Mouse (Mus musculus): Measurements from ENCODE around the gene Tnxb. TPM values are rescaled to one million over a fixed set of nuclear protein-coding genes. Genes with fewer than 3 reads are reported as not detected.

Tnxb gene
- polyA plus RNA-seq, 1 experiment from 2014 or later, result 0.03 TPM

DNA sequence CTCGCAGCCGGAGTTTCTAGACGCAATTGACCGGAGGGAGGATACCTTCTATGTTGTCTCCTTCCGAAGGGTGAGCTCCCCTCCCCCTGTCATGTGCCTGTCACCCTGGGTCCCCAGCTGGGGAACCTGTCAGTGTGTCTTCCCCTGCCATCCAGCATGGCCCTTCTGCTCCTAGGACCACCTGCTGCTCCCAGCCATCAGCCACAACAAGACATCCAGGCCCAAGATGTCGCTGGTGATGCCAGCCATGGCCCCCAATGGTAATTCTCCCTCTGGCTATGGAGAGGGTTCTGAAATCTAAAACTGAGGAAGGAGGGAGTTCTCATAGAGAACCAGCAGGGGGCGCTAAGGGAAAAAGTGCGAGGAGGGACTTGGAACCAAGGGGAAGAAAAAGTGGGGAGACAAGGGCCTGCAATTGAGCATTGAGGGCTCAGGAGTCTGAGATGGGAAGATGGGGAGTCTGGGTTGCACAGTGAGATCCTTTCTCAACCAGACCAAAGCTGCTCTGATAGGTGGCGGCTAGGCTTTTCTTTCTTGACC, 16.5 kb upstream of the Tnxb start:
- peak; percentile 78 for DNase-seq (ENCODE audit: low spot score)

DNA sequence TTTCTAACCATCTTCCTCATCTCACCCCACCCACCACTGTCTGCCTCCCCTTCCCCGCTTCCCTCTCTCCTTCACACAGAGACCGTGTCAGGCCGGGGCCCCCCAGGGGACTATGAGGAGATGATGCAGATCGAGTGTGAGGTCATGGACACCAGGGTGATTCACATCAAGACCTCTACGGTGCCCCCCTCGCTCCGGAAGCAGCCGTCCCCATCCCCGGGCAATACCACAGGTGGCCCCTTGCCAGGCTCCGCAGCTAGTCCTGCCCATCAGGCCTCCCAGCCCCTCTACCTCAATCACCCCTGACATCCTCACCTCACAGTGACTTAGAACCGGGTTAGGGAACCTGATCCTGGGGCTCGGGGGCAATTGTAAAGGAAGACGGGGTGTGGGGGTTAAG, 15.9 kb upstream of the Tnxb start:
- H3K4me2 ChIP-seq (ENCODE audit: low read depth, low read length, severe bottlenecking), result no peak overlapping the region
- WGBS, result 95% methylated on average over 13 of the region's 13 CpGs
- DNase-seq (ENCODE audit: low spot score), result no peak
- H3K9ac ChIP-seq (ENCODE audit: low read length), result no peak overlapping the region
- H3K27me3 ChIP-seq (ENCODE audit: control insufficient read depth, insufficient read depth, low read length), result no peaks in the 10 kb centered on the region
- peaks cover 4% of the 10 kb centered on the region; the same call in 1 of the 2 replicates for H3K36me3 ChIP-seq (ENCODE audit: control insufficient read depth, insufficient read depth, low read length)
- no peak overlapping the region for H3K4me3 ChIP-seq (ENCODE audit: low read depth, low read length)
- no peak for ATAC-seq (replicated peaks; ENCODE audit: low FRiP score)
- H3K27ac ChIP-seq (ENCODE audit: low read depth, low read length), result no peak overlapping the region
- H3K9me3 ChIP-seq (ENCODE audit: control insufficient read depth, low read length), result no peaks in the 10 kb centered on the region
- H3K4me1 ChIP-seq (replicated peaks; ENCODE audit: control insufficient read depth, insufficient read depth, low read length), result peaks cover 3% of the 10 kb centered on the region; the same call in 1 of the 2 replicates

More for the DNA sequence above, 16.5 kb upstream of the Tnxb start:
- H3K9ac ChIP-seq (ENCODE audit: low read length), result no peak overlapping the region
- no peak overlapping the region for H3K27ac ChIP-seq (ENCODE audit: low read depth, low read length)
- H3K27me3 ChIP-seq (ENCODE audit: control insufficient read depth, insufficient read depth, low read length), result no peaks in the 10 kb centered on the region
- peaks cover 4% of the 10 kb centered on the region; the same call in 1 of the 2 replicates for H3K36me3 ChIP-seq (ENCODE audit: control insufficient read depth, insufficient read depth, low read length)
- no peak overlapping the region for H3K4me2 ChIP-seq (ENCODE audit: low read depth, low read length, severe bottlenecking)
- ATAC-seq (replicated peaks; ENCODE audit: low FRiP score), result no peak
- 62% methylated on average over 9 of the region's 9 CpGs for WGBS
- peaks cover 3% of the 10 kb centered on the region; the same call in 1 of the 2 replicates for H3K4me1 ChIP-seq (replicated peaks; ENCODE audit: control insufficient read depth, insufficient read depth, low read length)
- H3K4me3 ChIP-seq (ENCODE audit: low read depth, low read length), result no peak overlapping the region
- no peaks in the 10 kb centered on the region for H3K9me3 ChIP-seq (ENCODE audit: control insufficient read depth, low read length)

GRCm38 (mm10) chr17:34655160-34655559, 15.2 kb upstream of the Tnxb start:
- ATAC-seq (replicated peaks; ENCODE audit: low FRiP score), result no peak
- Histone ChIP-seq H3K9me3 (ENCODE audit: control insufficient read depth, low read length) (no peaks in the 10 kb centered on the region), H3K27ac (ENCODE audit: low read depth, low read length) (no peak overlapping the region), H3K4me1 (replicated peaks; ENCODE audit: control insufficient read depth, insufficient read depth, low read length) (peaks cover 3% of the 10 kb centered on the region; the same call in 1 of the 2 replicates), H3K27me3 (ENCODE audit: control insufficient read depth, insufficient read depth, low read length) (no peaks in the 10 kb centered on the region), H3K9ac (ENCODE audit: low read length) (no peak overlapping the region), H3K36me3 (ENCODE audit: control insufficient read depth, insufficient read depth, low read length) (peaks cover 4% of the 10 kb centered on the region; the same call in 1 of the 2 replicates), H3K4me2 (ENCODE audit: low read depth, low read length, severe bottlenecking) (no peak overlapping the region), H3K4me3 (ENCODE audit: low read depth, low read length) (no peak overlapping the region)
- no peak for DNase-seq (ENCODE audit: low spot score)
- 86% methylated on average over 7 of the region's 7 CpGs for WGBS

GRCm38 (mm10) chr17:34655581-34655991, 14.7 kb upstream of the Tnxb start:
- H3K9me3 ChIP-seq (ENCODE audit: control insufficient read depth, low read length), result no peaks in the 10 kb centered on the region
- H3K36me3 ChIP-seq (ENCODE audit: control insufficient read depth, insufficient read depth, low read length), result peaks cover under 1% of the 10 kb centered on the region; the same call in 1 of the 2 replicates
- H3K27ac ChIP-seq (ENCODE audit: low read depth, low read length), result no peak overlapping the region
- ATAC-seq (replicated peaks; ENCODE audit: low FRiP score) (no peak), DNase-seq (ENCODE audit: low spot score) (peak; percentile 49)
- WGBS, result 60% methylated on average over 4 of the region's 4 CpGs
- no peak overlapping the region for H3K9ac ChIP-seq (ENCODE audit: low read length)
- H3K4me3 ChIP-seq (ENCODE audit: low read depth, low read length), result no peak overlapping the region
- no peaks in the 10 kb centered on the region for H3K27me3 ChIP-seq (ENCODE audit: control insufficient read depth, insufficient read depth, low read length)
- H3K4me2 ChIP-seq (ENCODE audit: low read depth, low read length, severe bottlenecking), result no peak overlapping the region
- H3K4me1 ChIP-seq (replicated peaks; ENCODE audit: control insufficient read depth, insufficient read depth, low read length), result peaks cover 3% of the 10 kb centered on the region; the same call in 1 of the 2 replicates

- Histone ChIP-seq H3K36me3 (ENCODE audit: control insufficient read depth, insufficient read depth, low read length) (no peaks in the 10 kb centered on the region; the same call in 1 of the 2 replicates), H3K4me3 (ENCODE audit: low read depth, low read length) (no peak overlapping the region), H3K9ac (ENCODE audit: low read length) (no peak overlapping the region), H3K4me1 (replicated peaks; ENCODE audit: control insufficient read depth, insufficient read depth, low read length) (peaks cover 3% of the 10 kb centered on the region; the same call in 1 of the 2 replicates), H3K9me3 (ENCODE audit: control insufficient read depth, low read length) (no peaks in the 10 kb centered on the region), H3K27ac (ENCODE audit: low read depth, low read length) (no peak overlapping the region), H3K4me2 (ENCODE audit: low read depth, low read length, severe bottlenecking) (no peak overlapping the region), H3K27me3 (ENCODE audit: control insufficient read depth, insufficient read depth, low read length) (0 out of 2 replicates have a peak, but pooled peaks cover 2% of the 10 kb centered on the region)
- ATAC-seq (replicated peaks; ENCODE audit: low FRiP score) (no peak), DNase-seq (ENCODE audit: low spot score) (peak; percentile 47)
- 44% methylated on average over 8 of the region's 8 CpGs for WGBS
These were observed 13.7 kb upstream of the Tnxb start for GRCm38 (mm10) chr17:34656666-34657065.

- H3K9ac ChIP-seq (ENCODE audit: low read length), result no peak overlapping the region
- H3K36me3 ChIP-seq (ENCODE audit: control insufficient read depth, insufficient read depth, low read length), result no peaks in the 10 kb centered on the region; the same call in 1 of the 2 replicates
- DNase-seq (ENCODE audit: low spot score) (no peak), ATAC-seq (replicated peaks; ENCODE audit: low FRiP score) (no peak)
- no peak overlapping the region for H3K4me3 ChIP-seq (ENCODE audit: low read depth, low read length)
- no peak overlapping the region for H3K4me2 ChIP-seq (ENCODE audit: low read depth, low read length, severe bottlenecking)
- peaks cover 3% of the 10 kb centered on the region; the same call in 1 of the 2 replicates for H3K4me1 ChIP-seq (replicated peaks; ENCODE audit: control insufficient read depth, insufficient read depth, low read length)
- no peak overlapping the region for H3K27ac ChIP-seq (ENCODE audit: low read depth, low read length)
- 32% methylated on average over 2 of the region's 2 CpGs for WGBS
- no peaks in the 10 kb centered on the region for H3K9me3 ChIP-seq (ENCODE audit: control insufficient read depth, low read length)
- H3K27me3 ChIP-seq (ENCODE audit: control insufficient read depth, insufficient read depth, low read length), result 0 out of 2 replicates have a peak, but pooled peaks cover 2% of the 10 kb centered on the region
These were observed 13.1 kb upstream of the Tnxb start for GRCm38 (mm10) chr17:34657271-34657670.

GRCm38 (mm10) chr17:34658145-34658544, 12.2 kb upstream of the Tnxb start:
- H3K4me2 ChIP-seq (ENCODE audit: low read depth, low read length, severe bottlenecking), result no peak overlapping the region
- WGBS, result 78% methylated on average over 2 of the region's 2 CpGs
- H3K9me3 ChIP-seq (ENCODE audit: control insufficient read depth, low read length), result no peaks in the 10 kb centered on the region
- DNase-seq (ENCODE audit: low spot score) (no peak), ATAC-seq (replicated peaks; ENCODE audit: low FRiP score) (no peak)
- no peaks in the 10 kb centered on the region; the same call in 1 of the 2 replicates for H3K36me3 ChIP-seq (ENCODE audit: control insufficient read depth, insufficient read depth, low read length)
- peaks cover 3% of the 10 kb centered on the region; the same call in 1 of the 2 replicates for H3K4me1 ChIP-seq (replicated peaks; ENCODE audit: control insufficient read depth, insufficient read depth, low read length)
- no peak overlapping the region for H3K4me3 ChIP-seq (ENCODE audit: low read depth, low read length)
- no peak overlapping the region for H3K9ac ChIP-seq (ENCODE audit: low read length)
- no peak overlapping the region for H3K27ac ChIP-seq (ENCODE audit: low read depth, low read length)
- 0 out of 2 replicates have a peak, but pooled peaks cover 2% of the 10 kb centered on the region for H3K27me3 ChIP-seq (ENCODE audit: control insufficient read depth, insufficient read depth, low read length)

- H3K4me3 ChIP-seq (ENCODE audit: low read depth, low read length), result no peak overlapping the region
- no peak overlapping the region for H3K27ac ChIP-seq (ENCODE audit: low read depth, low read length)
- no peaks in the 10 kb centered on the region; the same call in 1 of the 2 replicates for H3K36me3 ChIP-seq (ENCODE audit: control insufficient read depth, insufficient read depth, low read length)
- H3K9me3 ChIP-seq (ENCODE audit: control insufficient read depth, low read length), result no peaks in the 10 kb centered on the region
- no peak for ATAC-seq (replicated peaks; ENCODE audit: low FRiP score)
- 0 out of 2 replicates have a peak, but pooled peaks cover 2% of the 10 kb centered on the region for H3K27me3 ChIP-seq (ENCODE audit: control insufficient read depth, insufficient read depth, low read length)
- H3K9ac ChIP-seq (ENCODE audit: low read length), result no peak overlapping the region
- H3K4me1 ChIP-seq (replicated peaks; ENCODE audit: control insufficient read depth, insufficient read depth, low read length), result peaks cover 3% of the 10 kb centered on the region; the same call in 1 of the 2 replicates
- no peak overlapping the region for H3K4me2 ChIP-seq (ENCODE audit: low read depth, low read length, severe bottlenecking)
- 83% methylated on average over 3 of the region's 3 CpGs for WGBS
- no peak for DNase-seq (ENCODE audit: low spot score)
These were observed 11.7 kb upstream of the Tnxb start for GRCm38 (mm10) chr17:34658591-34658990.

Measured in forebrain, embryonic 11.5 days (tissue).